Mouse (Mus musculus): ENCODE results near the gene Olfr99. TPM values are rescaled to one million over a fixed set of nuclear protein-coding genes. Genes with fewer than 3 reads are reported as not detected.
"Not testable (repeated sequence)": the region's sequence is repeated elsewhere in the genome, so short reads cannot be mapped to it uniquely, and the experiment has no call there.

Gene Olfr99
- total RNA-seq (2021), result not detected
- long read RNA-seq, experiment 1, result 0 reads
- long read RNA-seq, experiment 2, result 0 reads

GRCm38 (mm10) chr17:37283360-37283759 lies at the start of gene Olfr99:
Olfr99 (minus strand) TSS chr17:37283460.
- DNase-seq (ENCODE audit: low spot score in 2 of 2), result no peak

GRCm38 (mm10) chr17:37316954-37317353 lies 33.7 kb upstream of the Olfr99 start, which contains the start of gene Olfr102:
Olfr102 (minus strand) TSS chr17:37317054.
- no peak for DNase-seq (ENCODE audit: low spot score in 2 of 2)

GRCm38 (mm10) chr17:37310146-37310699 lies 27.0 kb upstream of the Olfr99 start:
- DNase-seq (ENCODE audit: low spot score in 2 of 2), result no peak

- no peak for DNase-seq (ENCODE audit: low spot score in 2 of 2)
These were observed 25.2 kb upstream of the Olfr99 start for GRCm38 (mm10) chr17:37308483-37308882.

GRCm38 (mm10) chr17:37304213-37304612 lies 21.0 kb upstream of the Olfr99 start, which contains the start of gene Olfr101:
Olfr101 (minus strand) TSS chr17:37304313.
- DNase-seq (ENCODE audit: low spot score in 2 of 2), result no peak

GRCm38 (mm10) chr17:37280331-37280730 lies 2.9 kb downstream of the Olfr99 start:
- DNase-seq (ENCODE audit: low spot score in 2 of 2), result no peak

GRCm38 (mm10) chr17:37276573-37276972 lies 6.7 kb downstream of the Olfr99 start:
- DNase-seq (ENCODE audit: low spot score in 2 of 2), result no peak

GRCm38 (mm10) chr17:37275626-37276248 lies 7.5 kb downstream of the Olfr99 start:
- no peak for DNase-seq (ENCODE audit: low spot score in 2 of 2)

- no peak for DNase-seq (ENCODE audit: low spot score in 2 of 2)
These were observed 12.6 kb downstream of the Olfr99 start for GRCm38 (mm10) chr17:37270702-37271092.

- DNase-seq (ENCODE audit: low spot score in 2 of 2), result peak; percentile 91 to 94
These were observed 13.1 kb downstream of the Olfr99 start, which contains the start of gene H2-M3 for GRCm38 (mm10) chr17:37270058-37270701. H2-M3 (plus strand) TSS chr17:37270220.

GRCm38 (mm10) chr17:37263626-37264025 lies 19.6 kb downstream of the Olfr99 start, which contains the start of gene Olfr98:
Olfr98 (minus strand) TSS chr17:37263749.
- no peak for DNase-seq (ENCODE audit: low spot score in 2 of 2)

- no peak for DNase-seq (ENCODE audit: low spot score in 2 of 2)
These were observed 32.7 kb downstream of the Olfr99 start for GRCm38 (mm10) chr17:37250544-37250943.

- no peak for DNase-seq (ENCODE audit: low spot score in 2 of 2)
These were observed 33.8 kb downstream of the Olfr99 start for GRCm38 (mm10) chr17:37249460-37249859.

- DNase-seq (ENCODE audit: low spot score in 2 of 2), result peak; percentile 31 to 57
These were observed 36.5 kb downstream of the Olfr99 start for GRCm38 (mm10) chr17:37246715-37247114.

GRCm38 (mm10) chr17:37242198-37242597 lies 41.1 kb downstream of the Olfr99 start:
- DNase-seq (ENCODE audit: low spot score in 2 of 2), result no peak

- not testable (repeated sequence) for DNase-seq (ENCODE audit: low spot score in 2 of 2)
These were observed 46.0 kb downstream of the Olfr99 start, which contains the start of gene Olfr97 for GRCm38 (mm10) chr17:37237230-37237629. Olfr97 (minus strand) TSS chr17:37237330.

Other genes starting within 250 kb of the Olfr99 start
- gene Gabbr1, start 237.5 kb downstream of the Olfr99 start, total RNA-seq (2021), result 100 to 1,000 TPM; 609 to 643 TPM
- under 1 TPM in 1 of 2 experiments, not detected in 1; 0.12 TPM for gene Olfr90, start 195.0 kb downstream of the Olfr99 start, total RNA-seq (2021)
- not detected for gene Olfr91, start 185.2 kb downstream of the Olfr99 start, total RNA-seq (2021)
- gene Olfr92, start 163.4 kb downstream of the Olfr99 start, total RNA-seq (2021), result not detected
- gene Olfr93, start 122.0 kb downstream of the Olfr99 start, total RNA-seq (2021), result not detected
- not detected for gene Ubd, start 89.6 kb downstream of the Olfr99 start, total RNA-seq (2021)
- gene Olfr94, start 82.5 kb downstream of the Olfr99 start, total RNA-seq (2021), result not detected
- not detected for gene Olfr95, start 70.3 kb downstream of the Olfr99 start, total RNA-seq (2021)
- gene Olfr96, start 63.3 kb downstream of the Olfr99 start, total RNA-seq (2021), result not detected
- not detected for gene Olfr97, start 46.1 kb downstream of the Olfr99 start, total RNA-seq (2021)
- gene Olfr98, start 19.7 kb downstream of the Olfr99 start, total RNA-seq (2021), result not detected
- gene H2-M3, start 13.2 kb downstream of the Olfr99 start, total RNA-seq (2021), result 1 to 10 TPM; 2.2 to 2.5 TPM
- not detected for gene Olfr101, start 20.9 kb upstream of the Olfr99 start, total RNA-seq (2021)
- gene Olfr102, start 33.6 kb upstream of the Olfr99 start, total RNA-seq (2021), result not detected
- not detected for gene Olfr103, start 56.2 kb upstream of the Olfr99 start, total RNA-seq (2021)
- gene Olfr104-ps, start 76.1 kb upstream of the Olfr99 start, total RNA-seq (2021), result not detected
- gene Olfr105-ps, start 95.6 kb upstream of the Olfr99 start, total RNA-seq (2021), result not detected
- not detected for gene Olfr106-ps, start 106.9 kb upstream of the Olfr99 start, total RNA-seq (2021)
- gene Olfr107, start 115.8 kb upstream of the Olfr99 start, total RNA-seq (2021), result under 1 TPM in 1 of 2 experiments, not detected in 1; 0.10 TPM
- gene Olfr108, start 162.0 kb upstream of the Olfr99 start, total RNA-seq (2021), result not detected
- gene Olfr109, start 175.5 kb upstream of the Olfr99 start, total RNA-seq (2021), result not detected
- gene H2-M2, start 200.1 kb upstream of the Olfr99 start, total RNA-seq (2021), result not detected
- not detected for gene Olfr110, start 209.0 kb upstream of the Olfr99 start, total RNA-seq (2021)
- gene Olfr111, start 224.6 kb upstream of the Olfr99 start, total RNA-seq (2021), result not detected